Mouse (Mus musculus) layer of hippocampus, postnatal 14 days (tissue): ENCODE measurements around the gene Ldhb. TPM values are rescaled to one million over a fixed set of nuclear protein-coding genes. Genes with fewer than 3 reads are reported as not detected.

Source experiments
- DNase-seq, 2 experiments: peaks; one replicate each; pipeline ENCODE4 v3.0.0; 2021 to 2022; ENCODE audit warnings: low spot score in 2 of 2, mixed read lengths in 1 of 2
- long read RNA-seq, 2 experiments: library from polyadenylated mRNA; stranded (forward); transcript quantifications; one replicate each; pipeline ENCODE4 v2.0.0; 2021
- total RNA-seq, 2 experiments: library from RNA; stranded (reverse); gene quantifications; 2 replicates each; pipeline ENCODE4 v1.2.3; 2021

The Ldhb gene
- 100 to 1,000 TPM; 450 to 461 TPM for total RNA-seq
- long read RNA-seq, experiment 1, transcript Ldhb-201 (8 exons, 1,304 nt) = major isoform, 391 of 434 reads
- long read RNA-seq, experiment 1, partial matches to known transcripts = 22 of 434 reads
- long read RNA-seq, experiment 1, other reads (novel, unspliced or antisense) = 21 of 434 reads
- long read RNA-seq, experiment 2, transcript Ldhb-201 (8 exons, 1,304 nt) = major isoform, 554 of 590 reads
- long read RNA-seq, experiment 2, partial matches to known transcripts = 19 of 590 reads
- long read RNA-seq, experiment 2, other reads (novel, unspliced or antisense) = 17 of 590 reads

GRCm38 (mm10) chr6:142507785-142508162, at the start of gene Ldhb:
TSS of gene Ldhb (minus strand) at chr6:142507957.
- DNase-seq = peak; percentile 87 to 93

- DNase-seq = no peak
Observed at GRCm38 (mm10) chr6:142555988-142556387, 48.2 kb upstream of the Ldhb start.

GRCm38 (mm10) chr6:142551482-142551881, 43.7 kb upstream of the Ldhb start:
- no peak for DNase-seq

- DNase-seq = no peak
Observed at GRCm38 (mm10) chr6:142550871-142551270, 43.1 kb upstream of the Ldhb start.

GRCm38 (mm10) chr6:142548377-142548776, 40.6 kb upstream of the Ldhb start:
- no peak for DNase-seq

- DNase-seq = no peak
Observed at GRCm38 (mm10) chr6:142545132-142545531, 37.4 kb upstream of the Ldhb start.

GRCm38 (mm10) chr6:142543648-142544047, 35.9 kb upstream of the Ldhb start:
- DNase-seq = no peak

GRCm38 (mm10) chr6:142542800-142543175, 35.0 kb upstream of the Ldhb start:
- DNase-seq = no peak

- DNase-seq = no peak
Observed at GRCm38 (mm10) chr6:142542082-142542799, 34.5 kb upstream of the Ldhb start.

GRCm38 (mm10) chr6:142540561-142541160, 32.9 kb upstream of the Ldhb start:
- DNase-seq = no peak

- no peak for DNase-seq
Observed at GRCm38 (mm10) chr6:142540131-142540530, 32.4 kb upstream of the Ldhb start.

- no peak for DNase-seq
Observed at GRCm38 (mm10) chr6:142538503-142538902, 30.7 kb upstream of the Ldhb start.

- no peak for DNase-seq
Observed at GRCm38 (mm10) chr6:142533412-142533811, 25.7 kb upstream of the Ldhb start.

GRCm38 (mm10) chr6:142532686-142533085, 24.9 kb upstream of the Ldhb start:
- no peak for DNase-seq

- no peak for DNase-seq
Observed at GRCm38 (mm10) chr6:142532141-142532540, 24.4 kb upstream of the Ldhb start.

GRCm38 (mm10) chr6:142530378-142530777, 22.6 kb upstream of the Ldhb start:
- DNase-seq = no peak

- no peak for DNase-seq
Observed at GRCm38 (mm10) chr6:142529680-142530079, 21.9 kb upstream of the Ldhb start.

- DNase-seq = no peak
Observed at GRCm38 (mm10) chr6:142527931-142528562, 20.3 kb upstream of the Ldhb start.

- peak; percentile 67 to 77 for DNase-seq
Observed at GRCm38 (mm10) chr6:142524635-142525308, 17.0 kb upstream of the Ldhb start.

- no peak for DNase-seq
Observed at GRCm38 (mm10) chr6:142521591-142522110, 13.9 kb upstream of the Ldhb start.

GRCm38 (mm10) chr6:142519110-142519509, 11.4 kb upstream of the Ldhb start:
- DNase-seq = peak; percentile 23 to 51
